Comparison of ENCODE assay signal across 13 mouse cellular contexts in genomic region chr4:137396641-137397525, GRCm38 (mm10). TPM values are rescaled to one million over a fixed set of nuclear protein-coding genes. Genes with fewer than 3 reads are reported as not detected.
DNase-seq lines count a peak whose midpoint lies in the region; ATAC-seq and TF ChIP-seq lines count a peak whose summit lies in the region.
"Had no signal": no experiment of that assay in that cellular context is flagged by ENCODE, and none has a peak within 500 bp of the region (broad histone marks: within the 10 kb centered on the region; RNA-seq: fewer than 3 reads in every experiment).

No protein-coding gene starts in this region.

- TF ChIP-seq CTCF in hindbrain, postnatal 0 days (IDR thresholded peaks at IDR 0.05; ENCODE audit: low read depth): no peak

- no peak for ATAC-seq in heart, embryonic 12.5 days (ENCODE audit: insufficient number of reproducible peaks, low FRiP score)
- ATAC-seq in hindbrain, postnatal 0 days: no peak
- no peak for ATAC-seq in neural tube, embryonic 15.5 days (ENCODE audit: low FRiP score)
- ATAC-seq: activated CD4-positive, CD25-positive, alpha-beta regulatory T cell, adult 4 months had no signal

- no peaks in the 10 kb centered on the region for H3K27me3 ChIP-seq in heart, embryonic 12.5 days (replicated peaks)
- H3K27me3 ChIP-seq in hindbrain, postnatal 0 days (ENCODE audit: insufficient read depth, low read length): no peaks in the 10 kb centered on the region
- H3K27me3 ChIP-seq in neural tube, embryonic 15.5 days (replicated peaks): no peaks in the 10 kb centered on the region
- H3K27me3 ChIP-seq: liver, embryonic 15.5 days; neural tube, embryonic 12.5 days had no signal

- H3K9ac ChIP-seq in heart, embryonic 12.5 days: no peak overlapping the region
- H3K9ac ChIP-seq in hindbrain, postnatal 0 days (replicated peaks; ENCODE audit: low read length): no peak overlapping the region
- H3K9ac ChIP-seq in neural tube, embryonic 15.5 days (replicated peaks): no peak overlapping the region
- H3K9ac ChIP-seq: liver, embryonic 15.5 days; neural tube, embryonic 12.5 days had no signal

- WGBS in heart, embryonic 12.5 days: 68% methylated on average over 15 of the region's 15 CpGs
- WGBS in hindbrain, postnatal 0 days: 70% methylated on average over 15 of the region's 15 CpGs
- WGBS in neural tube, embryonic 15.5 days: 82% methylated on average over 15 of the region's 15 CpGs

- no peaks in the 10 kb centered on the region for H3K4me1 ChIP-seq in heart, embryonic 12.5 days (replicated peaks)
- no peaks in the 10 kb centered on the region for H3K4me1 ChIP-seq in hindbrain, postnatal 0 days (ENCODE audit: insufficient read depth, low read length)
- H3K4me1 ChIP-seq in neural tube, embryonic 15.5 days: no peaks in the 10 kb centered on the region
- H3K4me1 ChIP-seq: neural tube, embryonic 12.5 days had no signal

- no peaks in the 10 kb centered on the region for H3K9me3 ChIP-seq in heart, embryonic 12.5 days (replicated peaks)
- H3K9me3 ChIP-seq in hindbrain, postnatal 0 days (ENCODE audit: low read length): no peaks in the 10 kb centered on the region
- H3K9me3 ChIP-seq in neural tube, embryonic 15.5 days (replicated peaks): no peaks in the 10 kb centered on the region
- H3K9me3 ChIP-seq: liver, embryonic 15.5 days had no signal

- no peak overlapping the region for H3K4me2 ChIP-seq in heart, embryonic 12.5 days
- no peak overlapping the region for H3K4me2 ChIP-seq in hindbrain, postnatal 0 days (ENCODE audit: low read depth, low read length)
- H3K4me2 ChIP-seq in neural tube, embryonic 15.5 days: no peak overlapping the region
- H3K4me2 ChIP-seq: liver, embryonic 15.5 days; neural tube, embryonic 12.5 days had no signal

- H3K4me3 ChIP-seq in heart, embryonic 12.5 days: no peak overlapping the region
- no peak overlapping the region for H3K4me3 ChIP-seq in hindbrain, postnatal 0 days (ENCODE audit: low read length)
- no peak overlapping the region for H3K4me3 ChIP-seq in neural tube, embryonic 15.5 days (replicated peaks)
- H3K4me3 ChIP-seq: liver, embryonic 15.5 days; neural tube, embryonic 12.5 days had no signal

- H3K27ac ChIP-seq in heart, embryonic 12.5 days (ENCODE audit: poor library complexity, severe bottlenecking): no peak overlapping the region
- no peak overlapping the region for H3K27ac ChIP-seq in hindbrain, postnatal 0 days
- no peak overlapping the region for H3K27ac ChIP-seq in neural tube, embryonic 15.5 days (replicated peaks)
- H3K27ac ChIP-seq: liver, embryonic 15.5 days; neural tube, embryonic 12.5 days had no signal

- DNase-seq in heart, adult 11 months: peak; percentile 97
- peak; percentile 29 for DNase-seq in ES-CJ7 (ENCODE audit: low read depth, low spot score)
- DNase-seq in cerebellum, adult 8-10 months: peak; percentile 63
- peak; percentile 65 for DNase-seq in kidney, postnatal 14 days
- DNase-seq in hindbrain, postnatal 0 days (ENCODE audit: low spot score): no peak
- DNase-seq in embryo, embryonic 10.5 days (ENCODE audit: low spot score): no peak
- DNase-seq: B cell, adult 2 months; thymus, postnatal 36 days had no signal

- no peaks in the 10 kb centered on the region for H3K36me3 ChIP-seq in heart, embryonic 12.5 days
- H3K36me3 ChIP-seq in hindbrain, postnatal 0 days (ENCODE audit: insufficient read depth, low read length): no peaks in the 10 kb centered on the region
- no peaks in the 10 kb centered on the region for H3K36me3 ChIP-seq in neural tube, embryonic 15.5 days
- H3K36me3 ChIP-seq: liver, embryonic 15.5 days; neural tube, embryonic 12.5 days had no signal

RNA-seq across cellular contexts. Expression of gene Cela3a, which starts 12.7 kb away (rescaled TPM):
- polyA plus RNA-seq in heart, embryonic 12.5 days (2016; fragmentation: Nextera tagmentation; extraction: Ambion mirVana): not detected in 2 replicates
- total RNA-seq in hindbrain, postnatal 0 days (2014; rRNA removed): not detected in 2 replicates
- not detected in 2 replicates for polyA plus RNA-seq in hindbrain, postnatal 0 days (2015; fragmentation: Nextera tagmentation; extraction: Ambion mirVana)
- polyA plus RNA-seq in neural tube, embryonic 15.5 days (2015; fragmentation: Nextera tagmentation; extraction: Ambion mirVana): not detected in 2 replicates
- polyA plus RNA-seq: activated CD4-positive, CD25-positive, alpha-beta regulatory T cell, adult 4 months; liver, embryonic 15.5 days; neural tube, embryonic 12.5 days had no signal

RNA-seq across cellular contexts. Expression of gene Cela3b, which starts 33.5 kb away (rescaled TPM):
- polyA plus RNA-seq in heart, embryonic 12.5 days (2016; fragmentation: Nextera tagmentation; extraction: Ambion mirVana): not detected in 2 replicates
- not detected in 2 replicates for total RNA-seq in hindbrain, postnatal 0 days (2014; rRNA removed)
- polyA plus RNA-seq in hindbrain, postnatal 0 days (2015; fragmentation: Nextera tagmentation; extraction: Ambion mirVana): not detected in 2 replicates
- 0.86 TPM in 1 of 2 replicates, not detected in the other for polyA plus RNA-seq in neural tube, embryonic 15.5 days (2015; fragmentation: Nextera tagmentation; extraction: Ambion mirVana)
- polyA plus RNA-seq: activated CD4-positive, CD25-positive, alpha-beta regulatory T cell, adult 4 months; neural tube, embryonic 12.5 days had no signal

RNA-seq across cellular contexts. Expression of gene Cdc42, which starts 39.4 kb away (rescaled TPM):
- polyA plus RNA-seq in heart, embryonic 12.5 days (2016; fragmentation: Nextera tagmentation; extraction: Ambion mirVana): 528 and 544 TPM in 2 replicates
- total RNA-seq in hindbrain, postnatal 0 days (2014; rRNA removed): 394 and 490 TPM in 2 replicates
- 1,008 and 1,049 TPM in 2 replicates for polyA plus RNA-seq in hindbrain, postnatal 0 days (2015; fragmentation: Nextera tagmentation; extraction: Ambion mirVana)
- 923 and 961 TPM in 2 replicates for polyA plus RNA-seq in neural tube, embryonic 15.5 days (2015; fragmentation: Nextera tagmentation; extraction: Ambion mirVana)

RNA-seq across cellular contexts. Expression of gene 1700013G24Rik, which starts 56.2 kb away (rescaled TPM):
- polyA plus RNA-seq in heart, embryonic 12.5 days (2016; fragmentation: Nextera tagmentation; extraction: Ambion mirVana): not detected in 2 replicates
- total RNA-seq in hindbrain, postnatal 0 days (2014; rRNA removed): not detected in 2 replicates
- not detected in 2 replicates for polyA plus RNA-seq in hindbrain, postnatal 0 days (2015; fragmentation: Nextera tagmentation; extraction: Ambion mirVana)
- polyA plus RNA-seq in neural tube, embryonic 15.5 days (2015; fragmentation: Nextera tagmentation; extraction: Ambion mirVana): not detected in 2 replicates
- polyA plus RNA-seq: activated CD4-positive, CD25-positive, alpha-beta regulatory T cell, adult 4 months; liver, embryonic 15.5 days; neural tube, embryonic 12.5 days had no signal

Comparison
In these comparisons a context has a peak if more than half of its experiments do, and no peak if none do; other contexts are left out.
1. DNase-seq: peak in heart, adult 11 months (single experiment), ES-CJ7 (single experiment), cerebellum, adult 8-10 months (single experiment) and kidney, postnatal 14 days (single experiment); none in hindbrain, postnatal 0 days (single experiment) and embryo, embryonic 10.5 days (single experiment).